Mouse (Mus musculus) induced T-regulatory cell, adult 2 months (primary cell): ENCODE results near the gene Cltc.
A peak's percentile ranks its signal among the peaks of the same experiment; 100 is the strongest.
"Not testable (repeated sequence)": the region's sequence is repeated elsewhere in the genome, so short reads cannot be mapped to it uniquely, and the experiment has no call there.

ENCODE experiments used
- DNase-seq: peaks from one replicate; pipeline ENCODE4 v3.0.0-alpha.2; 2012; ENCODE audit warnings: low read depth

Cltc gene

GRCm38 (mm10) chr11:86738956-86739355 is 18.4 kb downstream of the Cltc start:
- peak; percentile 44 for DNase-seq

GRCm38 (mm10) chr11:86738308-86738707 is 19.1 kb downstream of the Cltc start:
- DNase-seq: not testable (repeated sequence)

GRCm38 (mm10) chr11:86737301-86738000 is 19.9 kb downstream of the Cltc start:
- DNase-seq: peak; percentile 60

- DNase-seq: no peak
Measured at GRCm38 (mm10) chr11:86734993-86735392, 22.4 kb downstream of the Cltc start.

DNA sequence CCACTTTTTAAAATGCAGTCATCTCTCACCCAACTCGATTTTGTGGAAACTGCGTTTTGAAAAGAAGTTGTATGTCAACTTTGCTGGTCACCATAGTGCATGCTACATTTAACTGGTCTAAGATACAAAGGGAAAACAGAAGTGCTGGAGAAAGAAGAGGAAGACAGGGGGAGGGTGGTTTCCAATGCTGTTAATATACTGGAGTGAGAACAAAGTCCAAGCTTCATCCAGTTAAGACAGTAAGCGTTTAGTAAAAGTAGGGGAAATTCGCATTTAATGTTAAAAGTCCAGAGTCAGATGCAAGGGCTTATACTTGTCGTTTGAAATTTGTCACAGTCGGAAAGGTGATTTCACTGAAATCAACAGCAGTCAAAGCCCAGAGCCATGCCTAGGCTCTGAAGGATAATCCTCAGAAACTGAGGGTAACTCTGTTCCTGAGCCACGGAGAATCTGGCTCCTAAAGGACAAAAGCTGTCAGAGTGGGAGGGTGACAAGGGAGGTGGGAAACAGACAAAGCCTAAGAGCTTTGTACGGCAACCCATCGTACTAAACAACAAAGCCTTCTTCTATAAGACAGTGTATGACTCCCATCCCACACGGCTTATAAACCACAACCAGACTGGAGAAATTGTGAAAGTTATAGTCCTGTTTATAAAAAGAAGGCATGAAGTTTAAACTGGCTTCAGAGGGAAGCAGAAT is 23.0 kb downstream of the Cltc start:
- DNase-seq: no peak

DNA sequence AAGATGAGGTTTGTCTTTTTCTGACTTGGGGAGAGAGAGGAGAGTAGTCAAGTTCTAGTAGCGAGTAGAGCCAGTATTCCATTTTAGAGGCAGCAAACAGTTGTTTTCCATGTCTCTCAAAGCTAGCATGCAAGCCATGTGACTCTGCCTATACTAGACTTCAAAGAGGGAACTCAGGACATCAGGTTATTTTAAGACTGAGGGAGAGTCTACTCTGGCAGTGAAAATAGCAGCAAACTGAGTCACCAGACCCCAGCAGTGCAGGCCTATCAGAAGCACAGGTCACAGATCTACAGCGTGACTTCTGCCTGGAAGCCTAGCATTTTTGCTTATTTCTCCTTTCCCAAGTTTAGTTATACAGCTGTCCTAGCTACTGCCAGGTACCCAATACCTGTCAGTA is 25.9 kb downstream of the Cltc start:
- DNase-seq: no peak

GRCm38 (mm10) chr11:86725607-86726006 is 31.8 kb downstream of the Cltc start:
- no peak for DNase-seq

DNA sequence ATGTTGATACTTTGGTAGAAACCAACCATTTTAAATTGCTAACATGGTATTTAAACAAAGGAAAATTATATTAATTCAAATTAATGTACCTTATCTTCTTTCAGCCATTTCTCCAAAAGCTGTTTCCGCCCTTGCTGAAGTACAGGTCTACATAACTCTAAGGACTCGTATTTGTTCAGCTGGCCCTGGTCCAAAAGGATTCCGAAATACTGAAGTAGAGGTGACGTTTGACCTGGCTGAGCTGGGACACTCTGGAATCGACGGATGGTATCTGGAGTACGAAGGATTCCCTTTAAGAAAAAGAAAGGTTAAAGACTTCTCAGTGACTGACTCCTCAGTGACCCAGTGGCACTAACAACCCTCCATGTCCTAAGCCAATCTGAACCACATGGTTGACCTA is 32.4 kb downstream of the Cltc start:
- DNase-seq: no peak

DNA sequence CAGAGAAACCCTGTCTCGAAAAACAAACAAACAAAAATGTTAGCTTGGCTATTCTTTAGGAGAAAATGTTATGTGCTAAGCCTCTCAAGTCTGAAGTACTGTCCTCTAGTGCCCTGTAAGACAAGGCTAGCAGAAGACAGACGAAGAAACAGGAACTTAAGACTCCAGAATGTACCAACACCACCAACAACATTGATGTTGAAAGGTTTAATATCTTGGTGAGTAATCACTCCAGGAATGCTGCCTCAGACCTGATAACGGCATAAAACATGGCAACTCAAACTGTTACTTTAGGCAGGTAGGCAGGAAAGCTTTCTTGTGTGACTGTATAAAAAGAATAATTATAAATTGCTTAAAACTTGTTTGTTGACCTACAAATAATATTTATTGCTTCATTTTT is 33.4 kb downstream of the Cltc start:
- DNase-seq: no peak

DNA sequence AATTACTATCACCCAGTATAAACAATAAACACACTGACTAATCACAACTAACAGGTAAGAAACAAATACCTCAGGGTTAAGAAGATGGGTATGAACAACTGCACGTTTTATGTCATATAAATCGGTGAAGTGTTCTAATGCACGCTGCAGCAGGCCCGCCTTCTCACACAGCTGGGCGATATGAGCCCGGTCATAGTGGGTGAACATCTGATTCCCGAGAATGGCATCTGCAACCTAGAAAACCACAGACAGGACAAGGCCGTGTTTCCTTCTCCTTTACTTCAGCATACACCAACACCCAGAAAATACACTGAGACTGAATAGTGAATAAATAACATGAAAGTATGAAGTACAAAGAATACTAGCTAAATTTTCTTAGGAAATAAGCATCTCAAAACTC is 38.0 kb downstream of the Cltc start:
- no peak for DNase-seq

GRCm38 (mm10) chr11:86718369-86718768 is 39.0 kb downstream of the Cltc start:
- DNase-seq: no peak

- DNase-seq: no peak
Measured at GRCm38 (mm10) chr11:86717306-86718065, 39.9 kb downstream of the Cltc start.

DNA sequence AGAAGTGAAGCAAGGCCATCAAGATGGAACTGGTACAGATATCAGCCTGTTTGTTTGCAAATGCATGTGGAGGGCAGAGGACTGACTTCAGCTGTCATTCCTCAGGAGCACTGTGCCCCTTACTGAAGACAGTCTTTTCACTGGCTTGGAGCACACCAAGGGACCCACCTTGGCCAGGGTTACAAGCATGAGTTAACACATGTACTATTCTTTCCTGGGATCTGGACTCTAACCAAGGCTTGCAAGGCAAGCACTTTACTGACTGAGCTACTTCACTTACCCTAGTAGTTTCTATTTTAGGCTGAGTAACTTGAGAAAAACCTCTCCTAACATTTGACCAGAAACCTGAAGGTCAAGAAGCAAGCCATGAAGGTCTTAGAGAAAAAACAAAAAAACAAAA is 42.8 kb downstream of the Cltc start:
- no peak for DNase-seq

DNA sequence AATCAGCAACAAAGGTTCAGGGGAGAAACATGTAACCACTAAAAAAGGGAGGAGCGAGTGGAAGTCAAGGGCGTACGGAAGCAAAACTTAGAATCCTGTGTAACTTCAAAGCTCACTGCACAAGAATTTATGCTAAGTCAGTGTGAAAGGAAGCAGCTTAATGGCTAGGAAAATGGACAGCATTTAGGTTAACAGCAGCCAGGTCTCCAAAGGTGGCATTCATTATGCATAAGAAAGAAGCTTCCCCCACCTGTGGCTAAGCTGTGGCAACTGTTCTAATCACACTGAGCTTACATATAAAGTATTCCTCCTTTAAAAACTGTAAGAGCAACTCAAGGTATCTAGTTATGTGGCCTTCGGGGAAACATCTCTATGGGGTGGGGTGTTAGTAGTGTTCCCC is 56.2 kb downstream of the Cltc start:
- no peak for DNase-seq

GRCm38 (mm10) chr11:86695461-86695860 is 61.9 kb downstream of the Cltc start:
- DNase-seq: no peak

GRCm38 (mm10) chr11:86692546-86692945 is 64.8 kb downstream of the Cltc start:
- no peak for DNase-seq

DNA sequence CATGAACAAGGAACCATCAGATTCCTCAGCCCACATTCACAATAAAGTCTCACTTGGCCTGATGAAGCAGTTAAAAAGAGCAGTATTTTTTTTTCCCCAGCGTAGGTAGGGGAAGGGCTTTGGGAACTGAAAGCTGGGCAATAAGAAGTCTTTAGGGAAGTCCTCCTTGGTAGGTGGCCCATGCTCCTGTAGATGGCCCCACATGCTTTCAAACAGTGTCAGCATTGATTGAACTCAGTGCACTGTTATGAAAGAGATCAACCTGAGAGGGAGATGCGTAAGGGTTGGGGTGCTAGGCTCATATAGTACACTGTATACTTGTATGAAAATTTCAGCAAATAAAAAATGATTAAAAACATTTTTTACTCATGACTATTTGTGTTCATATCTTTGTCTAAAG is 65.4 kb downstream of the Cltc start:
- DNase-seq: no peak

- DNase-seq: no peak
Measured at GRCm38 (mm10) chr11:86691482-86691881, 65.9 kb downstream of the Cltc start.

DNA sequence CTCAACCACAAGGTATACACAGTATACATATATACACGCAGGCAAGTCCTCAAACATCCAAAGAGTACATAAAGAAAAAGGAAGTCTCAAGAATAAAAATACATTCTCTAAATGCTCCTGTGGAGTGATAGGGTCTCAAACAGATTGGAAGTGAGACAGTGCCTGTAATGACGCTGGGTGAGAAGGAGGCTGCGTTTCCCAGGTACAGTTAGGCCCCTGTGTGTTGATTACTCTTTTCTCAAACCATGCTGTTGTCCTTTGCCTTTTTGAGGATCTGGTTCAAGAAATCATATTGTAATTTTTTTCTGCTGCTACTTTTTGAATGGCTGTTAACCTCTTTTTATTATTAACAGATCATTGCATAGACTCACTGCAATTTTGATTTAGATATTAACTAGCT is 67.0 kb downstream of the Cltc start:
- no peak for DNase-seq

GRCm38 (mm10) chr11:86685366-86685765 is 72.0 kb downstream of the Cltc start:
- DNase-seq: no peak

DNA sequence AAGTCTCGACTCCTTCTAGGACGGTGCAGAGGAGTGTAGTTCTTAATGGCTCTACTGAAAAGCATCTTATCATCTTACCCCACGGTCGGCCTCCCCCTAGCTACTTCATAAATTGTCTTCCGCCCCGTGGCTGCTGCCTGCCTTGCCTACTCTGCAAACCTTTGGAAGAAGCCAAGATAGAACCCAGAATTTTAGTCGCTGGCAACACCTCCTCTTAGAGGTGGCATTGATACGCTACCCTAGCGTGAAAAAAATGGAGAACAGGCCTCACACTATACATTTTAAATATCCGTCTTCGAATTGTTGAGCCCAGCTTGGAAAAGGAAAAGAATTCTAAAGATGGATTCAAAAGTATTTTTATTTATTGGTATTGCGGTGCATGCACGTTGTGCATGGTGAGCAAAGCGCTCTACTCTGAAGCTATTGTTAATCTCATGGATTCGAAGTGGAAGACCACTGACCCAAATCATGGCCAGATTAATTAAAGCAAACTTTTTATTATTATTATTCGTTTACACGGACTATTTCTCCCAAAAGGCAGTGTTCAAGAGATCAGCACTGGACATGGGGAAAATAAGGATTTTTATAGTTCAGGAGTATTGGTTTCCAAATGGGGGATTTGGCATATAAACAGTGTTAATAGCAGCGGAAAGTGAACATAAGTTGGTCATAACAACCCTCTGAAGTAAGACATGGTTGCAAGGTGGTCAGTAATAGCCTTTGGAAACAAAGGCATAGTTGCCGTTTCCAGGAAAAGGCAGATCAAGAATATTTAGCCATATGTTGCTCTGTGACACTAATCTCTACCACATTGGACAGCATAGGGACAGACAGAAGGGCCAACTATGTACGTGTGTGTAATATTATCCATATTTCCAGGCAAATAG is 73.0 kb downstream of the Cltc start:
- no peak for DNase-seq
